In the genomic region with DNA sequence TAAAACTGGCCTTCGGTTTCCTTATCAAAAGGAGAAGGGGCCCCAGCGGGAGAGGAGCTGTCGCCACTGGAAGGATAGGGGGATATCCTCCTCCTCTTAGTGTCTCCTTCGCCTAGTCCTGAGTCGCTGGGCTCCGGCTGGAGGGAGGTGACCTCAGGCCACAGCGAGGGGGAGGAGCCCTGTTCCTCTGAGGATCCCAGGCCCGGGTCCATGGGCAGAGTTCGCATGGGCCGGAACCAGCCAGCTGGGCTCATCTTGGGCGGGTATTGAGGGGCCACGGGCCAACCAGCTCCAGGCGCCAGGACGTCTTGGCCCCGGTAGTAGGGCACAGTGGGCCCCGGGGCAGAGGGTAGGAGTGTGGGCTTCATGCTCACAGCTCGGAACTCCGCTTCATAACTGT, we compare ENCODE assay signal across 8 mouse cellular contexts. TPM values are rescaled to one million over a fixed set of nuclear protein-coding genes. Genes with fewer than 3 reads are reported as not detected.
DNase-seq lines count a peak whose midpoint lies in the region; ATAC-seq and TF ChIP-seq lines count a peak whose summit lies in the region.

No protein-coding gene starts in this region.

- H3K9ac ChIP-seq in heart, embryonic 12.5 days = no peak overlapping the region
- no peak overlapping the region for H3K9ac ChIP-seq in kidney, postnatal 0 days (ENCODE audit: low read depth, low read length)
- H3K9ac ChIP-seq in stomach, embryonic 16.5 days (ENCODE audit: low read length) = peak overlapping the region; percentile 31; the same call in 1 of the 2 replicates
- no peak overlapping the region for H3K9ac ChIP-seq in midbrain, postnatal 0 days (replicated peaks; ENCODE audit: low read length, poor library complexity, severe bottlenecking)

- no peaks in the 10 kb centered on the region for H3K9me3 ChIP-seq in heart, embryonic 12.5 days (replicated peaks)
- no peaks in the 10 kb centered on the region for H3K9me3 ChIP-seq in kidney, postnatal 0 days (replicated peaks; ENCODE audit: low read length)
- no peaks in the 10 kb centered on the region for H3K9me3 ChIP-seq in stomach, embryonic 16.5 days (replicated peaks; ENCODE audit: control insufficient read depth, low read length)
- no peaks in the 10 kb centered on the region for H3K9me3 ChIP-seq in midbrain, postnatal 0 days (ENCODE audit: low read length)

- peaks cover 8% of the 10 kb centered on the region for H3K4me1 ChIP-seq in heart, embryonic 12.5 days (replicated peaks)
- no peaks in the 10 kb centered on the region for H3K4me1 ChIP-seq in kidney, postnatal 0 days (replicated peaks; ENCODE audit: insufficient read depth, low read length)
- 0 out of 2 replicates have a peak, but pooled peaks cover 4% of the 10 kb centered on the region for H3K4me1 ChIP-seq in stomach, embryonic 16.5 days (ENCODE audit: control insufficient read depth, insufficient read depth, low read length)
- no peaks in the 10 kb centered on the region for H3K4me1 ChIP-seq in midbrain, postnatal 0 days (ENCODE audit: insufficient read depth, low read length)

- H3K27me3 ChIP-seq in heart, embryonic 12.5 days (replicated peaks) = peaks cover 65% of the 10 kb centered on the region
- 0 out of 2 replicates have a peak, but pooled peaks cover 4% of the 10 kb centered on the region for H3K27me3 ChIP-seq in kidney, postnatal 0 days (ENCODE audit: insufficient read depth, low read length)
- H3K27me3 ChIP-seq in stomach, embryonic 16.5 days (ENCODE audit: control insufficient read depth, insufficient read depth, low read length) = peaks cover 21% of the 10 kb centered on the region
- no peaks in the 10 kb centered on the region; the same call in none of the 2 replicates for H3K27me3 ChIP-seq in midbrain, postnatal 0 days (ENCODE audit: insufficient read depth, low read length)

- no peak overlapping the region for H3K27ac ChIP-seq in heart, embryonic 12.5 days (ENCODE audit: poor library complexity, severe bottlenecking)
- H3K27ac ChIP-seq in kidney, postnatal 0 days = no peak overlapping the region
- no peak overlapping the region for H3K27ac ChIP-seq in stomach, embryonic 16.5 days (ENCODE audit: low read length)
- no peak overlapping the region for H3K27ac ChIP-seq in midbrain, postnatal 0 days (ENCODE audit: low read depth, low read length)

- peak overlapping the region; percentile 50 for H3K4me2 ChIP-seq in heart, embryonic 12.5 days
- H3K4me2 ChIP-seq in kidney, postnatal 0 days (ENCODE audit: low read length) = peak overlapping the region; percentile 33; the same call in 1 of the 2 replicates
- peak overlapping the region; percentile 25 for H3K4me2 ChIP-seq in stomach, embryonic 16.5 days (ENCODE audit: low read depth, low read length)
- H3K4me2 ChIP-seq in midbrain, postnatal 0 days (ENCODE audit: low read depth, low read length, poor library complexity, severe bottlenecking) = no peak overlapping the region

- no peak for ATAC-seq in heart, embryonic 12.5 days (ENCODE audit: insufficient number of reproducible peaks, low FRiP score)
- no peak for ATAC-seq in kidney, postnatal 0 days (replicated peaks; ENCODE audit: low FRiP score, low read depth)
- ATAC-seq in stomach, embryonic 16.5 days (ENCODE audit: insufficient read depth, low FRiP score) = no peak
- no peak for ATAC-seq in midbrain, postnatal 0 days (ENCODE audit: low FRiP score)

- no peaks in the 10 kb centered on the region for H3K36me3 ChIP-seq in heart, embryonic 12.5 days
- no peaks in the 10 kb centered on the region for H3K36me3 ChIP-seq in kidney, postnatal 0 days (ENCODE audit: insufficient read depth, low read length)
- H3K36me3 ChIP-seq in stomach, embryonic 16.5 days (ENCODE audit: control insufficient read depth, insufficient read depth, low read length) = no peaks in the 10 kb centered on the region
- H3K36me3 ChIP-seq in midbrain, postnatal 0 days (ENCODE audit: insufficient read depth, low read length) = no peaks in the 10 kb centered on the region

- WGBS in heart, embryonic 12.5 days = 11% methylated on average over 18 of the region's 18 CpGs
- 13% methylated on average over 18 of the region's 18 CpGs for WGBS in kidney, postnatal 0 days
- WGBS in stomach, embryonic 16.5 days = 16% methylated on average over 18 of the region's 18 CpGs
- WGBS in midbrain, postnatal 0 days = 30% methylated on average over 18 of the region's 18 CpGs

- DNase-seq in ovary, postnatal 36 days (ENCODE audit: low spot score) = peak; percentile 21
- DNase-seq in ovary, postnatal 10 days (ENCODE audit: low spot score) = no peak
- DNase-seq in kidney, postnatal 0 days (ENCODE audit: low spot score) = no peak
- DNase-seq in right cerebral cortex, adult 2 months (ENCODE audit: low spot score in 2 of 2) = no peak
- DNase-seq in midbrain, postnatal 0 days (ENCODE audit: low spot score) = no peak
- no peak for DNase-seq in T-cell, adult 2 months (ENCODE audit: low spot score)

- TF ChIP-seq CTCF in kidney, postnatal 0 days (IDR thresholded peaks at IDR 0.05; ENCODE audit: low read depth) = no peak
- TF ChIP-seq CTCF in midbrain, postnatal 0 days (IDR thresholded peaks at IDR 0.05) = no peak

- peak overlapping the region; percentile 10; the same call in 1 of the 2 replicates for H3K4me3 ChIP-seq in heart, embryonic 12.5 days
- H3K4me3 ChIP-seq in kidney, postnatal 0 days (replicated peaks; ENCODE audit: low read depth, low read length) = no peak overlapping the region
- no peak overlapping the region for H3K4me3 ChIP-seq in stomach, embryonic 16.5 days (replicated peaks; ENCODE audit: low read length)
- no peak overlapping the region for H3K4me3 ChIP-seq in midbrain, postnatal 0 days (ENCODE audit: low read depth, low read length)

RNA-seq across cellular contexts. Expression of a gene that starts 16.3 kb away (rescaled TPM):
- not detected in 2 replicates for polyA plus RNA-seq in heart, embryonic 12.5 days (2016; fragmentation: Nextera tagmentation; extraction: Ambion mirVana)
- polyA plus RNA-seq in kidney, postnatal 0 days (2015; fragmentation: Nextera tagmentation; extraction: Ambion mirVana) = 0.15 TPM in 1 of 2 replicates, not detected in the other
- 0.09 and 0.13 TPM in 2 replicates for polyA plus RNA-seq in stomach, embryonic 16.5 days (2015; fragmentation: Nextera tagmentation; extraction: Ambion mirVana)
- total RNA-seq in midbrain, postnatal 0 days (2014; rRNA removed) = 0.11 and 0.24 TPM in 2 replicates
- 0.14 and 0.15 TPM in 2 replicates for polyA plus RNA-seq in midbrain, postnatal 0 days (2015; fragmentation: Nextera tagmentation; extraction: Ambion mirVana)

RNA-seq across cellular contexts. Expression of a gene that starts 48.4 kb away (rescaled TPM):
- 4.8 and 5.5 TPM in 2 replicates for polyA plus RNA-seq in heart, embryonic 12.5 days (2016; fragmentation: Nextera tagmentation; extraction: Ambion mirVana)
- polyA plus RNA-seq in kidney, postnatal 0 days (2015; fragmentation: Nextera tagmentation; extraction: Ambion mirVana) = 6.6 and 7.6 TPM in 2 replicates
- polyA plus RNA-seq in stomach, embryonic 16.5 days (2015; fragmentation: Nextera tagmentation; extraction: Ambion mirVana) = 10.5 and 11.8 TPM in 2 replicates
- 12.6 and 14.6 TPM in 2 replicates for total RNA-seq in midbrain, postnatal 0 days (2014; rRNA removed)
- 10.7 and 13.9 TPM in 2 replicates for polyA plus RNA-seq in midbrain, postnatal 0 days (2015; fragmentation: Nextera tagmentation; extraction: Ambion mirVana)

RNA-seq across cellular contexts. Expression of a gene that starts 52.5 kb away (rescaled TPM):
- 10.6 and 12.6 TPM in 2 replicates for polyA plus RNA-seq in heart, embryonic 12.5 days (2016; fragmentation: Nextera tagmentation; extraction: Ambion mirVana)
- 4.6 and 5.5 TPM in 2 replicates for polyA plus RNA-seq in kidney, postnatal 0 days (2015; fragmentation: Nextera tagmentation; extraction: Ambion mirVana)
- polyA plus RNA-seq in stomach, embryonic 16.5 days (2015; fragmentation: Nextera tagmentation; extraction: Ambion mirVana) = 2.0 and 2.5 TPM in 2 replicates
- 43.9 and 45.3 TPM in 2 replicates for total RNA-seq in midbrain, postnatal 0 days (2014; rRNA removed)
- polyA plus RNA-seq in midbrain, postnatal 0 days (2015; fragmentation: Nextera tagmentation; extraction: Ambion mirVana) = 9.5 and 10.3 TPM in 2 replicates

RNA-seq across cellular contexts. Expression of a gene that starts 57.4 kb away (rescaled TPM):
- 71.3 and 74.7 TPM in 2 replicates for polyA plus RNA-seq in heart, embryonic 12.5 days (2016; fragmentation: Nextera tagmentation; extraction: Ambion mirVana)
- polyA plus RNA-seq in kidney, postnatal 0 days (2015; fragmentation: Nextera tagmentation; extraction: Ambion mirVana) = 71.9 and 79.6 TPM in 2 replicates
- polyA plus RNA-seq in stomach, embryonic 16.5 days (2015; fragmentation: Nextera tagmentation; extraction: Ambion mirVana) = 76.7 and 78.9 TPM in 2 replicates
- total RNA-seq in midbrain, postnatal 0 days (2014; rRNA removed) = 42.1 and 67.7 TPM in 2 replicates
- polyA plus RNA-seq in midbrain, postnatal 0 days (2015; fragmentation: Nextera tagmentation; extraction: Ambion mirVana) = 56.6 and 63.7 TPM in 2 replicates

RNA-seq across cellular contexts. Expression of a gene that starts 57.6 kb away (rescaled TPM):
- 0.28 and 0.66 TPM in 2 replicates for polyA plus RNA-seq in heart, embryonic 12.5 days (2016; fragmentation: Nextera tagmentation; extraction: Ambion mirVana)
- polyA plus RNA-seq in kidney, postnatal 0 days (2015; fragmentation: Nextera tagmentation; extraction: Ambion mirVana) = 1.0 and 1.2 TPM in 2 replicates
- polyA plus RNA-seq in stomach, embryonic 16.5 days (2015; fragmentation: Nextera tagmentation; extraction: Ambion mirVana) = 0.34 and 0.62 TPM in 2 replicates
- total RNA-seq in midbrain, postnatal 0 days (2014; rRNA removed) = 1.4 and 2.7 TPM in 2 replicates
- 2.4 and 3.3 TPM in 2 replicates for polyA plus RNA-seq in midbrain, postnatal 0 days (2015; fragmentation: Nextera tagmentation; extraction: Ambion mirVana)
